Mouse (Mus musculus): ENCODE data around the gene Ssh1.
A peak's percentile ranks its signal among the peaks of the same experiment; 100 is the strongest.

The Ssh1 gene

DNA sequence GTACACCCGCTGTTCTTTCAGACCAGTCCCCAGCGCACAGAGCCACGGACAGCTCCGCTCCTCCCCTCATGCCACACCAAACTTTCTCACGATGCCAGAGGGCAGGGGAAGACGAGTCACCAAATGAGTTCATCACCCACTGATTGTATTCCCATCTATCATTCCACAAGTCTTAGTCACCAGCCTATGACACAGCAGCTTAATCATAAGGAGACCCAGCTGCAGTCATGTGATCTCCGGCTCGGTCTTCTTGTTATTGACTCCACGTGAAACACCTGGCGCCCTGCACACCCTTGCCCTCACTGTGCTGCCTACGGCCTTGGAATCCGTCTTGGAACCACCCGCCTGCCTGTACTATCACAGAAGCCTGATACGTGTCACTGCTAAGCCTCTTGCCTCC, 28.7 kb downstream of the Ssh1 start:
- DNase-seq = no peak

- DNase-seq = no peak
Measured at GRCm38 (mm10) chr5:113961776-113962175, 31.9 kb downstream of the Ssh1 start.

DNA sequence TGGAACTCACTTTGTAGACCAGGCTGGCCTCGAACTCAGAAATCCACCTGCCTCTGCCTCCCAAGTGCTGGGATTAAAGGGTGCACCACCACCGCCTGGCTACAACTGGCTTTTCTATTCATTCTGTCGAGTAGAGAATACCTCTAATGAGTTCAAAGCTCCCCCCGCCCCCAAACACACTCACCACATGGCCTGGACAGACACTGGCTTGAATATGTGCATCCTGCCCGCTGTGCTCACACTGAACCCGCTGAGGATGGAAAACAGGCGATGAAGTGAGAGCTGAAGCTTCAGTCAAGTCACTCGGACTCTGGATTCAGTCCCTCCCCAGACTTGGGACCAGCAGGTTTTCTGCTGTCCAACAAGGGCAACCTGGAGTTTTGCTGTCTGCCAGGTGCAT, 33.3 kb downstream of the Ssh1 start:
- DNase-seq = no peak

- DNase-seq = no peak
Measured at GRCm38 (mm10) chr5:113959039-113959438, 34.7 kb downstream of the Ssh1 start.

GRCm38 (mm10) chr5:113956510-113956909, 37.2 kb downstream of the Ssh1 start:
- DNase-seq = peak; percentile 73 to 79

DNA sequence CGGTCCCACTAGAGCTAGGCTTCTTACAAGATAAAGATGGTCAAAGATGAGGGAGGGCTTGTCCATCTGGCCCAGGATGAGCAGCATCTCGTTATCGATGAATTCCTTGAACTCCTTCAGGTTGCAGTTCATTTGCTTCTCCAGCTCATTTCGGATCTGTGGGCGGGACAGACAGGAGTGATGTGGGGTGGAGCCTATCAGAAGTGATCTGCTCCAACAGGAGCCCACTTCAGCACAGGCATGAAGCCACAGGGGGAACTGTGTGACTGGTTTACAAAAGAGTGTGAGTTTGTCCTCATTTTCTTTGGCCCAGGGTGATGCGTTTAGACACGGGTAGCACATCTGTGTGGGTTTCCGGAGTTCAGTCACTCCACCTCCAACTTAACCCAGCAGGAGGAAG, 38.0 kb downstream of the Ssh1 start:
- DNase-seq = no peak

DNA sequence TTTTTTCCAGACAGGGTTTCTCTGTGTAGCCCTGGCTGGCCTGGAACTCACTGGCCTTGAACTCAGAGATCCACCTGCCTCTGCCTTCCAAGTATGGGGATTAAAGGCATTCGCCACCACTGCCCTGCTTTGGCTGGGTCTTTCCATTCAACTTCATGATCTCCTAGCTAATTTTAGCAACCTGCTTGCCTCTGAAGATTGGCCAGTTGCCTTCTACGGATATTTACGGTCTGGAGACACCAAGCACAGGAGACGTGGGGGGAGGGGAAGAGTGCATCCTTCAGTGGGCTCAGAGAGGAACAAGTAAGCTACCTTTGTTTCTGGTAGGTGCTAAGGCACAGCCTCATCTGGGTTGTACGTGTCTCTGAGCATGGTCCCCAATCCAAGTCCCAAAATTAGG, 38.4 kb downstream of the Ssh1 start:
- DNase-seq = no peak

DNA sequence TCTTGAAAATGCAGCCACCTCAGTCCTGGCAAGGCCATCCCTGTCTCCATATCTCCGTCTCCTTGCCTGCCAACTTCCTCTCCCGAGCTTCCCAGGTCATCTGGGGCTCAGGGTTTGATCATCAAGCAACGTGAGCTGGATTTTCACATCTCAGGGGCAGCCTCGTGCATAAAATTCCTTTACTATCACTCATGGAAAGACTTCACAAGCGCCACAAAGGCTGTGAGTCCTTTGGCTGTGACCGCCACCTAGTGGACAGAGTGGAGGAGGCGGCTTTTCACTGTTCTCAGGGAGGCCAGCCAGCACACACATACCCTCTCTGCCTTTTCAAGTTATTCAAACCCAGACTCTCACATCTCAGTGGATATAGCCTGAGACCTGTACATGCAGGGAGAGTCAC, 39.3 kb downstream of the Ssh1 start:
- peak; percentile 68 to 75 for DNase-seq

DNA sequence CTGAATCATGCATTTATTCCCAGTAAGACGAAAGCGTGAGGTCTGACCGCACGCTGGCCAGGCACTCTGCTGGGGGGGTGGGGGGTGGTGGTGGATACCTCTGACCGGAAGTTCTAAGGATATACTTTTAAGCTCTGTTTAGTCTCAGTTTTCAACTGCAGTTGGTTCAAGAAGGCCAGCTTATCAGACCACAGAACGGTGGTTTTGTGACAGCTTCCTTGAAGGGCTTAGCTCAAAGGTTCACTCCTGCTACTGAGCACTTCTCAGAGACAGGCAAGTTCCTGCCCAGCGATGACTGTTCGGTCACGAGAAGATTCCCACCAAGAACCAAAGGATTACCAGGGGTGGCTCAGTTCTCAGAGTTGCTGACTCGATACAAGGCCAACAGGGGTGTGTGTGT, 41.2 kb downstream of the Ssh1 start:
- DNase-seq = no peak

GRCm38 (mm10) chr5:113951693-113952071, 42.0 kb downstream of the Ssh1 start:
- DNase-seq = no peak

GRCm38 (mm10) chr5:113950786-113951692, 42.7 kb downstream of the Ssh1 start:
- DNase-seq = no peak

GRCm38 (mm10) chr5:113950133-113950532, 43.6 kb downstream of the Ssh1 start:
- no peak for DNase-seq

GRCm38 (mm10) chr5:113947280-113947679, 46.4 kb downstream of the Ssh1 start:
- DNase-seq = no peak

DNA sequence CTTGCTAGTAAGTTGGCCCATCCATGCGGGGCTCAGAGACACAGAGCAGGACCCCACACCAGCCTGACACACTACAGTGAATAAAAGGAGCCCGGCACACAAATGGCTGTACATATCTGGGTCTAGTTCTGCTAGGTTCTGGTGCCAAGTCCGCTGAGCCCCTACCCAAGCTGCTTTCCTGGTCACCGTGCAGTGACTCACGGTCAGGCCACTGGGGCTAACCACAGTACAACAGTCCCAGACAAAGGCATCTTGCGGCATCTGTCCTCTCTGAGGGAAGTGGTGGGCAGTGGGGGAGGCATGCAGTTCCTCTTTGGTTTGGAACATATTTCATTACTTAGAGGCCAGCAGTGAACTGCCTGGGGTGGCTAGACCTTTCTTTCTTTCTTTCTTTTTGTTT, 48.6 kb downstream of the Ssh1 start:
- DNase-seq = no peak

- no peak for DNase-seq
Measured at GRCm38 (mm10) chr5:113943328-113943727, 50.4 kb downstream of the Ssh1 start.

DNA sequence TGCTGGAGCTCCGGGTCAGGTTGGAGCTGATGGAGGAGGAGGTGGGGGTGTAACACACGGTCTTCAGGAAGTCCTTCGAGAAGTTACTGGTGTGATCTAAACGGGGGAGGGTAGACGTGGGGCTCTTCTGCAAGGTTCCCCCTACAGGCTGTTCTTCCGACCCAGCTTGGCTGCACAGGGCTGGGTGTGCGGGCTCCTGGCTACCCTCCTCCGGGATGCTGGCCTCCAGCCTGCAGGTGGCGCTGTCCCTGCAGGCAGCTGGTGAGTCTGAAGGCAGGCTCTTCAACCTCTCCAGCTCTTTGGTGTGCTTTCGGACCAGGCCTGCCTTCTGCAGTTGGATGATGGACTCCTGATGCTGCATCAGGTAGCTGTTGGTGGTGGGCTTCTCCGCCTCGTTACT, 51.1 kb downstream of the Ssh1 start:
- peak in 1 of 2 experiments; percentile 21 for DNase-seq

DNA sequence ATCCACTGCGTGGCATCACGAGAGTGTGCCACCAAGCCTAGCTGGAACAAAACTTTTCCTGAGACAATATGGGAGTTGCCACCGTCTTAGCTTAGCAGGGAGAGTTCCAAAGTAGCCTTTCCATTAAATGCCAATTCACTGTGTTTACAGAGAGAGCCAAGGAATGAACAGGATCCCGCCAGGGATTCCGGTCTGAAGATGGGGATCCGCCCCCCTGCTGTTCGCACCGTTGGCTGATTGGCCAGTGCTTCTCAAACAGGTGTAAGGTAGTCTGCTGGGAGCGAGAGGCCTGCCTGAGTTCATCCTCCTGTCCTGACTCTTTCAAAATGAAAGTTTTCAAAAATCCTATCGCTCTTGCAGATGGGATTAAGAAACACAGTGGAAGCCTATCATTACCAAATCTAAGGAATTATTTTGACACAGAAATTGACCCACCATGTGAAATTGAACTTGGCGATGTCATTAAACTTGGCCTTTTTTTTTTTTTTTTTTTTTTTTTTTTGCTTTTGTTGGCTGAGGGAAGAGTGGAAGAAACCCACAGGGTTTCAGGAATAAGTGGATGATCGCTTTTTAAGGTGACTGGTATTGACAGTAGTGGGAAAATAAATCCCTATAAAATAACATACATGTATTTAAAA, 54.3 kb downstream of the Ssh1 start:
- no peak for DNase-seq

DNA sequence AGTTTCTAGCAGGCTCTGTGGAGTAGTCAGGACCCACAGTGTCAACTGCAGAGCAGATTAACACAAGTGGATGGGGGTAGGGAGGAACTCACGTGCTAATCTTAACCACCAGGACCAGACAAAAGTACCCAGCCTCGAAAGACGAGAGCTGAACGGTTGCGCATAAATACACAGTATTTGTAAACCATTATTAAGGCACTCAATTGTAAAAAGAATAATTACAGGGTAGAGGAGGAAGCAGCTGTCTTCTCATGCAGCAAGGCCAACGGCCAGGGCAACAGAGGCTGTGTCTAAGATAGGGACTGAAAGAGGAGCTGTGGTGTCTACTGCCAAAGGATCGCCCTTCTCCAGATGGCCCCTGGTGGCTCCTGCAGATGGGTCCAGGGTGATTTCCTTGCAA, 56.0 kb downstream of the Ssh1 start:
- no peak for DNase-seq

- no peak for DNase-seq
Measured at GRCm38 (mm10) chr5:113933889-113934288, 59.8 kb downstream of the Ssh1 start.

GRCm38 (mm10) chr5:113933480-113933879, 60.2 kb downstream of the Ssh1 start:
- no peak for DNase-seq

- DNase-seq = no peak
Measured at GRCm38 (mm10) chr5:113932310-113932709, 61.4 kb downstream of the Ssh1 start.

- DNase-seq = peak in 1 of 2 experiments; percentile 19
Measured at GRCm38 (mm10) chr5:113930648-113931609, 62.8 kb downstream of the Ssh1 start.
